In genomic region chr9:41156006-41156719, GRCm38 (mm10) we compare ENCODE assay signal across 7 mouse cellular contexts. TPM values are rescaled to one million over a fixed set of nuclear protein-coding genes. Genes with fewer than 3 reads are reported as not detected.
A peak's percentile ranks its signal among the peaks of the same experiment; 100 is the strongest.
DNase-seq lines count a peak whose midpoint lies in the region; ATAC-seq lines count a peak whose summit lies in the region.

No protein-coding gene starts in this region.

- H3K4me3 ChIP-seq in megakaryocyte, embryonic 14.5 days (replicated peaks), result peak overlapping the region; percentile 97
- H3K4me3 ChIP-seq in embryonic facial prominence, embryonic 12.5 days, result peak overlapping the region; percentile 61
- peak overlapping the region; percentile 79 for H3K4me3 ChIP-seq in limb, embryonic 12.5 days (replicated peaks)
- H3K4me3 ChIP-seq in stomach, embryonic 15.5 days (replicated peaks), result peak overlapping the region; percentile 73

- no peak overlapping the region for H3K27ac ChIP-seq in embryonic facial prominence, embryonic 12.5 days
- H3K27ac ChIP-seq in limb, embryonic 12.5 days, result no peak overlapping the region
- no peak overlapping the region for H3K27ac ChIP-seq in stomach, embryonic 15.5 days

- peaks cover 39% of the 10 kb centered on the region for H3K36me3 ChIP-seq in megakaryocyte, embryonic 14.5 days (replicated peaks; ENCODE audit: low read length)
- H3K36me3 ChIP-seq in embryonic facial prominence, embryonic 12.5 days, result no peaks in the 10 kb centered on the region
- no peaks in the 10 kb centered on the region for H3K36me3 ChIP-seq in limb, embryonic 12.5 days
- no peaks in the 10 kb centered on the region for H3K36me3 ChIP-seq in stomach, embryonic 15.5 days

- H3K9me3 ChIP-seq in megakaryocyte, embryonic 14.5 days, result no peaks in the 10 kb centered on the region
- H3K9me3 ChIP-seq in embryonic facial prominence, embryonic 12.5 days, result 0 out of 2 replicates have a peak, but pooled peaks cover 2% of the 10 kb centered on the region
- no peaks in the 10 kb centered on the region for H3K9me3 ChIP-seq in limb, embryonic 12.5 days
- no peaks in the 10 kb centered on the region for H3K9me3 ChIP-seq in stomach, embryonic 15.5 days

- ATAC-seq in megakaryocyte, adult 5-6 weeks (ENCODE audit: poor library complexity, severe bottlenecking), result no peak
- ATAC-seq in embryonic facial prominence, embryonic 12.5 days (ENCODE audit: insufficient number of reproducible peaks, insufficient read depth, low FRiP score, low TSS enrichment), result no peak
- no peak for ATAC-seq in limb, embryonic 12.5 days (ENCODE audit: insufficient number of reproducible peaks, insufficient read depth, low FRiP score, low TSS enrichment, low read depth)
- no peak for ATAC-seq in stomach, embryonic 15.5 days (ENCODE audit: insufficient read depth, low FRiP score, low read depth)

- peaks cover 85% of the 10 kb centered on the region for H3K4me1 ChIP-seq in megakaryocyte, embryonic 14.5 days
- H3K4me1 ChIP-seq in embryonic facial prominence, embryonic 12.5 days, result peaks cover 10% of the 10 kb centered on the region
- H3K4me1 ChIP-seq in limb, embryonic 12.5 days (replicated peaks), result peaks cover 31% of the 10 kb centered on the region
- H3K4me1 ChIP-seq in stomach, embryonic 15.5 days, result peaks cover 13% of the 10 kb centered on the region

- DNase-seq in layer of hippocampus, adult 9-11 months, result no peak
- DNase-seq in adrenal gland, adult 18-20 months (ENCODE audit: low spot score in 2 of 2), result no peak

- no peaks in the 10 kb centered on the region for H3K27me3 ChIP-seq in megakaryocyte, embryonic 14.5 days (replicated peaks)
- H3K27me3 ChIP-seq in embryonic facial prominence, embryonic 12.5 days, result peaks cover 30% of the 10 kb centered on the region
- H3K27me3 ChIP-seq in limb, embryonic 12.5 days, result peaks cover 31% of the 10 kb centered on the region
- peaks cover 12% of the 10 kb centered on the region; the same call in 1 of the 2 replicates for H3K27me3 ChIP-seq in stomach, embryonic 15.5 days (replicated peaks)

- peak overlapping the region; percentile 69 for H3K9ac ChIP-seq in embryonic facial prominence, embryonic 12.5 days
- H3K9ac ChIP-seq in limb, embryonic 12.5 days (replicated peaks), result peak overlapping the region; percentile 72
- no peak overlapping the region for H3K9ac ChIP-seq in stomach, embryonic 15.5 days

- 16% methylated on average over 20 of the region's 20 CpGs for WGBS in embryonic facial prominence, embryonic 12.5 days
- WGBS in limb, embryonic 12.5 days, result 18% methylated on average over 20 of the region's 20 CpGs
- WGBS in stomach, embryonic 15.5 days, result 24% methylated on average over 19 of the region's 20 CpGs

- peak overlapping the region; percentile 88 for H3K4me2 ChIP-seq in embryonic facial prominence, embryonic 12.5 days (replicated peaks)
- H3K4me2 ChIP-seq in limb, embryonic 12.5 days, result peak overlapping the region; percentile 90
- peak overlapping the region; percentile 80 for H3K4me2 ChIP-seq in stomach, embryonic 15.5 days

RNA-seq across cellular contexts. Expression of gene Ubash3b, which starts 5.3 kb away (rescaled TPM):
- polyA plus RNA-seq in megakaryocyte, embryonic 14.5 days (2012; ENCODE audit: insufficient read depth, low replicate concordance), result 85.5 and 255 TPM in 2 replicates
- 21.6 and 26.5 TPM in 2 replicates for total RNA-seq in megakaryocyte, adult 5-6 weeks (2015)
- total RNA-seq in megakaryocyte, adult 5-6 weeks (2017), result 14.8 and 15.1 TPM in 2 replicates
- polyA plus RNA-seq in embryonic facial prominence, embryonic 12.5 days (2016; fragmentation: Nextera tagmentation; extraction: Ambion mirVana), result 11.3 and 14.9 TPM in 2 replicates
- 6.5 and 7.8 TPM in 2 replicates for polyA plus RNA-seq in limb, embryonic 12.5 days (2016; fragmentation: Nextera tagmentation; extraction: Ambion mirVana)
- 3.9 and 4.0 TPM in 2 replicates for polyA plus RNA-seq in stomach, embryonic 15.5 days (2015; fragmentation: Nextera tagmentation; extraction: Ambion mirVana)
- 1 to 10 TPM; 2.0 to 2.7 TPM for total RNA-seq in adrenal gland, adult 18-20 months (2021)
